Mouse (Mus musculus) olfactory bulb, adult 2 months (tissue): Measurements from ENCODE around the gene Tenm4.

Experiments
- CTCF ChIP-seq: fragments of 200-500 bp; IDR thresholded peaks from 2 replicates; pipeline ENCODE4 v1.5.1; 2012; ENCODE audit warnings: low read depth, mild to moderate bottlenecking, low read length, moderate library complexity; ENCODE audit not compliant: insufficient read depth
- POLR2A ChIP-seq: fragments of 200-500 bp; IDR thresholded peaks from 2 replicates; pipeline ENCODE4 v1.6.1; 2012; ENCODE audit warnings: mild to moderate bottlenecking, low read depth, low read length, moderate library complexity; ENCODE audit not compliant: insufficient read depth

DNA sequence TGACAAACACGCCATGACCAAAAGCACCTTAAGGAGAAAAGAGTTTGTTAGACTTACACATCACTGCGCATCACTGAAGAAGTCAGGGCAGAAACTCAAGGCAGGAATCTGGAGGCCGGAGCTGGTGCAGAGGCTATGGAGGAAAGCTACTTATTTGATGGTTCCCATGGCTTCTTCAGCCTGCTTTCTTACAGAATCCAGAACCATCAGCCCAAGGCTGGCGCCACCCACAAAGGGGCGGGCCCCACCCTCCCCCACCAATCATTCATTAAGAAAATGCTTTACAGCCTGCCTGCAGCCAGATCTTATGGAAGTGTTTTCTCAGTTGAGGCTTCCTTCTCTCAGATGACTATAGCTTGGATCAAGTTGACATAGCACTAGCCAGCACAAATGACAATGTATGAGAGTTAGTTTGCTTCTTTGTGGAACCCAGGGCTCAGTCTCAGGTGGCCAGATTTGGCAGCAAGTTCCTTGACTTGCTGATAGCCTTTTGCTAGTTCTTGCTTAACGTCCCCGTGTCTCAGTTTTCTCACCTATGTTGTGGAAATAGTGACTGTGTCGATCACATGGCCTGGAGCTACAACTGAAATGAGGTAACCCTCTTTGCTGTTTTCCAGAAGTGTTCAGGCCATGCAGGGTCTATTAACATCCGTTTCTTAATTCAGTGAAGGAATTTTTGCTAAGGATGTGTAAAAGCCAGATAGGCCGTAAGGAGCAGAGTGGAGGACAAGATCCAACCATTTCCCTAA lies 32.9 kb downstream of the Tenm4 start:
- no peak for TF ChIP-seq POLR2A
- TF ChIP-seq CTCF = no peak
